Mouse (Mus musculus) liver, embryonic 14.5 days (tissue): ENCODE measurements around the gene Olfr1200.

ENCODE experiments used
- CTCF ChIP-seq: IDR thresholded peaks from 2 replicates; pipeline ENCODE4 v1.5.1; 2016; ENCODE audit warnings: antibody characterized with exemption, low read depth, control low read depth
- EP300 ChIP-seq: IDR thresholded peaks from 2 replicates; pipeline ENCODE4 v1.6.1; 2016; ENCODE audit warnings: antibody characterized with exemption, low read depth

DNA sequence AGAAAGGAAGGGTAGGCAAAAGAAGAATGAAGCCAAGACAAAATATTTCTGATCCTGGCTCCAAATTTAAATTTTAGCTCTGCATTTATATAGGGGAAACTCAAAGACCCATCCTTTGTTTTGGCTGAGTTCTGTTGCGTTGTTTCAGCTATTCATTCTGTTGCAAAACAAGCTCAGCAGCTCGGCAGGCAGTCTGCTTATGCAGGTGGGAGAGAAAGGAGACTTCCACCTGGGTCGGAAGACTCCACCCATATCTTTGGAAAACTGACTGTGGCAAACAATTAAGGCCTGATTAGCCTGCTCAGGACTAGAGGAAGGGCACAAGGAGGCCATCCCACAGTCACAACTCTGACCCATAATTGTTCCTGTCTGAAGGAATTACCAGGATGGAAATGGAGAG, 26.9 kb downstream of the Olfr1200 start:
- TF ChIP-seq CTCF = no peak
- TF ChIP-seq EP300 = no peak
